Mouse (Mus musculus) heart, postnatal 0 days (tissue): ENCODE results near the gene Mrpl45.

Experiments
- CTCF ChIP-seq: IDR thresholded peaks from 2 replicates; pipeline ENCODE4 v1.5.1; 2016; ENCODE audit warnings: antibody characterized with exemption, control low read depth, low read depth
- EP300 ChIP-seq: IDR thresholded peaks from 2 replicates; pipeline ENCODE4 v1.6.1; 2016; ENCODE audit warnings: antibody characterized with exemption, low read depth

DNA sequence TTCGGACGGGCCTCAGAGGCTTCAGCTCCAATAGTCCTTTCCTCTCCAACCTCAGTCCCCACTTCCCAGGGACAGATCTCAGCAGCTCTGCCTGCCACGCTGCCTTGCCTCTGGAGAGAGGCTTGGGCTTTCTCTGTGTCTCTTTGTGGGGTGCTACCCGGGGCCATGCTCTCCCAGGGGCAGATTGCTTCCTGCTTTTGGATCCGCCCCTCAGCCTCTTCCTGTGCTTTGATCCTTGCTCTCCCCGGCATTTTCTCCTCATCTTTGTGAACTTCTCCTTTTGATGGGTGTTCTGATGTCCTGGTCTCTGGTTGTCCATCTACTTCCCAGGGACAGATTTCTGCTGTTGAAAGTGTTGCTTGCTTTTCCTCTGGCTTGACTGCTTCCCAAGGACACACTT is 20.7 kb downstream of the Mrpl45 start:
- TF ChIP-seq CTCF = no peak
- TF ChIP-seq EP300 = no peak
